Mouse (Mus musculus) limb, embryonic 14.5 days (tissue): ENCODE results near the gene Prdx6b. TPM values are rescaled to one million over a fixed set of nuclear protein-coding genes. Genes with fewer than 3 reads are reported as not detected.
A peak's percentile ranks its signal among the peaks of the same experiment; 100 is the strongest.

Experiments used
- ATAC-seq: fragments of 200-750 bp; cut with Nextera tagmentation; 2 replicates; pipeline ENCODE4 v1.8.0; 2017; ENCODE audit warnings: low read depth, moderate number of reproducible peaks, moderate TSS enrichment; ENCODE audit not compliant: low FRiP score
- DNase-seq: peaks from one replicate; pipeline ENCODE4 v3.0.0-alpha.2; 2015; ENCODE audit warnings: low spot score
- H3K27ac ChIP-seq: fragments of 300-500 bp; sonication (generic); replicated peaks from 2 replicates; pipeline ENCODE4 v1.5.1; 2014; ENCODE audit warnings: low read depth, mild to moderate bottlenecking, low read length, moderate library complexity, mixed read lengths
- H3K27me3 ChIP-seq: fragments of 300-500 bp; sonication (generic); 2 replicates; pipeline ENCODE4 v1.6.1; 2014; ENCODE audit warnings: low read length, mixed read lengths; ENCODE audit not compliant: control insufficient read depth, insufficient read depth
- H3K36me3 ChIP-seq: fragments of 300-500 bp; sonication (generic); 2 replicates; pipeline ENCODE4 v1.6.1; 2014; ENCODE audit warnings: mild to moderate bottlenecking, low read length, moderate library complexity, mixed read lengths; ENCODE audit not compliant: control insufficient read depth, insufficient read depth
- H3K4me1 ChIP-seq: fragments of 300-500 bp; sonication (generic); 2 replicates; pipeline ENCODE4 v1.6.1; 2014; ENCODE audit warnings: antibody characterized with exemption, low read length, mixed read lengths; ENCODE audit not compliant: control insufficient read depth, insufficient read depth
- H3K4me2 ChIP-seq: fragments of 300-500 bp; sonication (generic); replicated peaks from 2 replicates; pipeline ENCODE4 v1.6.1; 2014; ENCODE audit warnings: low read depth, mild to moderate bottlenecking, low read length, moderate library complexity; ENCODE audit not compliant: severe bottlenecking
- H3K4me3 ChIP-seq: fragments of 300-500 bp; sonication (generic); replicated peaks from 2 replicates; pipeline ENCODE4 v1.5.1; 2014; ENCODE audit warnings: low read length
- H3K9ac ChIP-seq: fragments of 300-500 bp; sonication (generic); 2 replicates; pipeline ENCODE4 v1.6.1; 2014; ENCODE audit warnings: mild to moderate bottlenecking, low read depth, low read length, moderate library complexity; ENCODE audit not compliant: severe bottlenecking
- H3K9me3 ChIP-seq: fragments of 300-500 bp; sonication (generic); 2 replicates; pipeline ENCODE4 v1.6.1; 2016; ENCODE audit warnings: low read length; ENCODE audit not compliant: control insufficient read depth
- POLR2A ChIP-seq: fragments of 200-500 bp; IDR thresholded peaks from 2 replicates; pipeline ENCODE4 v1.8.0; 2012; ENCODE audit warnings: inconsistent platforms, mild to moderate bottlenecking, moderate library complexity, borderline replicate concordance; ENCODE audit not compliant: insufficient read depth, insufficient read length; ENCODE audit errors: extremely low read depth
- WGBS: fragments of 180-500 bp; shearing (Covaris S2); extraction: QIAGEN DNeasy Blood & Tissue Kit; methylation state at CpG from one replicate; pipeline ENCODE4 v1.1.7; 2014; 5-methylcytosine and 5-hydroxymethylcytosine counted together
- polyA plus RNA-seq, 2 experiments: library from polyadenylated mRNA; depleted of rRNA in 1 of 2; stranded (reverse) in 1 of 2; unstranded in 1 of 2; fragments of >200 nt; fragmentation: Nextera tagmentation in 1 of 2; extraction: Ambion mirVana in 1 of 2; gene quantifications; 2 replicates each; pipeline versions ENCODE4 v1.2.1 to v1.2.3; 2012 to 2014

The Prdx6b gene
- polyA plus RNA-seq (2012; rRNA removed), result not detected in 2 replicates
- not detected in 2 replicates for polyA plus RNA-seq (2014; fragmentation: Nextera tagmentation; extraction: Ambion mirVana)

- no peaks in the 10 kb centered on the region for H3K9me3 ChIP-seq
- H3K4me1 ChIP-seq, result no peaks in the 10 kb centered on the region
- H3K36me3 ChIP-seq, result no peaks in the 10 kb centered on the region
- DNase-seq (no peak), ATAC-seq (no peak)
- no peak within 1 kb of the TSS for H3K4me3 ChIP-seq
- H3K9ac ChIP-seq, result no peak within 1 kb of the TSS
- H3K4me2 ChIP-seq, result no peak within 1 kb of the TSS
- H3K27ac ChIP-seq, result no peak within 1 kb of the TSS
- H3K27me3 ChIP-seq, result no peaks in the 10 kb centered on the region
- WGBS, result 79% methylated on average over 8 of the region's 8 CpGs
- no peak for TF ChIP-seq POLR2A
Observed at GRCm38 (mm10) chr2:80292172-80292571, at the start of gene Prdx6b. Gene Prdx6b, plus strand, starts transcription at chr2:80292472.

GRCm38 (mm10) chr2:80247466-80247865, 44.8 kb upstream of the Prdx6b start:
- WGBS, result 84% methylated on average over 3 of the region's 3 CpGs
- Histone ChIP-seq H3K4me3 (no peak overlapping the region), H3K4me1 (no peaks in the 10 kb centered on the region), H3K27me3 (no peaks in the 10 kb centered on the region), H3K27ac (no peak overlapping the region), H3K36me3 (no peaks in the 10 kb centered on the region), H3K9me3 (no peaks in the 10 kb centered on the region), H3K4me2 (no peak overlapping the region), H3K9ac (no peak overlapping the region)
- DNase-seq (peak; percentile 48), ATAC-seq (no peak)
- TF ChIP-seq POLR2A, result no peak

- Histone ChIP-seq H3K4me3 (no peak overlapping the region), H3K27ac (no peak overlapping the region), H3K27me3 (no peaks in the 10 kb centered on the region), H3K9me3 (no peaks in the 10 kb centered on the region), H3K36me3 (no peaks in the 10 kb centered on the region), H3K9ac (no peak overlapping the region), H3K4me1 (no peaks in the 10 kb centered on the region), H3K4me2 (no peak overlapping the region)
- TF ChIP-seq POLR2A, result no peak
- DNase-seq, result no peak
- ATAC-seq, result no peak
Observed at GRCm38 (mm10) chr2:80247868-80248267, 44.4 kb upstream of the Prdx6b start.

- whole genome bisulfite sequencing, result 78% methylated on average over 3 of the region's 3 CpGs
- Histone ChIP-seq H3K4me3 (no peak overlapping the region), H3K4me1 (no peaks in the 10 kb centered on the region), H3K9me3 (no peaks in the 10 kb centered on the region), H3K27ac (no peak overlapping the region), H3K4me2 (no peak overlapping the region), H3K9ac (no peak overlapping the region), H3K27me3 (no peaks in the 10 kb centered on the region), H3K36me3 (no peaks in the 10 kb centered on the region)
- DNase-seq (peak; percentile 70), ATAC-seq (peak; percentile 57; the same call in 1 of the 2 replicates)
- TF ChIP-seq POLR2A, result no peak
Observed at GRCm38 (mm10) chr2:80259888-80260672, 32.2 kb upstream of the Prdx6b start.

- H3K4me2 ChIP-seq, result peak overlapping the region; percentile 25
- DNase-seq (peak; percentile 65), ATAC-seq (no peak; the same call in 1 of the 2 replicates)
- WGBS, result 22% methylated on average over 11 of the region's 11 CpGs
- no peak overlapping the region for H3K27ac ChIP-seq
- no peaks in the 10 kb centered on the region for H3K4me1 ChIP-seq
- H3K36me3 ChIP-seq, result no peaks in the 10 kb centered on the region
- no peak overlapping the region for H3K4me3 ChIP-seq
- no peaks in the 10 kb centered on the region for H3K9me3 ChIP-seq
- no peak overlapping the region for H3K9ac ChIP-seq
- no peaks in the 10 kb centered on the region for H3K27me3 ChIP-seq
- no peak for TF ChIP-seq POLR2A
Observed at GRCm38 (mm10) chr2:80266894-80267293, 25.4 kb upstream of the Prdx6b start.
